Mouse (Mus musculus): Measurements from ENCODE around the gene Has3. TPM values are rescaled to one million over a fixed set of nuclear protein-coding genes. Genes with fewer than 3 reads are reported as not detected.
"Not testable (repeated sequence)": the region's sequence is repeated elsewhere in the genome, so short reads cannot be mapped to it uniquely, and the experiment has no call there.

Gene Has3
- polyA plus RNA-seq, 1 experiment from 2014 or later = 0.54 TPM

GRCm38 (mm10) chr8:106862845-106863244, 7.2 kb upstream of the Has3 start:
- no peak overlapping the region for H3K4me2 ChIP-seq (replicated peaks)
- H3K9me3 ChIP-seq = no peaks in the 10 kb centered on the region
- no peak overlapping the region for H3K27ac ChIP-seq
- no peak overlapping the region for H3K4me3 ChIP-seq
- no peaks in the 10 kb centered on the region for H3K4me1 ChIP-seq
- H3K9ac ChIP-seq = no peak overlapping the region
- 82% methylated on average over 10 of the region's 10 CpGs for WGBS
- 0 out of 2 replicates have a peak, but pooled peaks cover 4% of the 10 kb centered on the region for H3K27me3 ChIP-seq
- no peaks in the 10 kb centered on the region for H3K36me3 ChIP-seq
- ATAC-seq (ENCODE audit: insufficient number of reproducible peaks, insufficient read depth, low FRiP score, low TSS enrichment) = no peak

GRCm38 (mm10) chr8:106865354-106865753, 4.7 kb upstream of the Has3 start:
- Histone ChIP-seq H3K4me1 (peaks cover 6% of the 10 kb centered on the region; the same call in 1 of the 2 replicates), H3K36me3 (no peaks in the 10 kb centered on the region), H3K9me3 (no peaks in the 10 kb centered on the region), H3K4me3 (no peak overlapping the region), H3K27me3 (peaks cover 20% of the 10 kb centered on the region), H3K4me2 (replicated peaks) (no peak overlapping the region), H3K27ac (no peak overlapping the region), H3K9ac (no peak overlapping the region)
- ATAC-seq (ENCODE audit: insufficient number of reproducible peaks, insufficient read depth, low FRiP score, low TSS enrichment) = no peak
- WGBS = 81% methylated on average over 9 of the region's 9 CpGs

GRCm38 (mm10) chr8:106870537-106871327, 690 bp downstream of the Has3 start:
- peak overlapping the region; percentile 99 for H3K4me2 ChIP-seq (replicated peaks)
- no peak overlapping the region for H3K27ac ChIP-seq
- peaks cover 30% of the 10 kb centered on the region for H3K4me1 ChIP-seq
- peak overlapping the region; percentile 58 for H3K4me3 ChIP-seq
- no peaks in the 10 kb centered on the region for H3K9me3 ChIP-seq
- H3K9ac ChIP-seq = peak overlapping the region; percentile 61
- peaks cover 50% of the 10 kb centered on the region for H3K27me3 ChIP-seq
- WGBS = under 1% methylated on average over 62 of the region's 63 CpGs
- no peak for ATAC-seq (ENCODE audit: insufficient number of reproducible peaks, insufficient read depth, low FRiP score, low TSS enrichment)
- H3K36me3 ChIP-seq = peaks cover 12% of the 10 kb centered on the region

GRCm38 (mm10) chr8:106871328-106871926, 1.4 kb downstream of the Has3 start:
- Histone ChIP-seq H3K4me2 (replicated peaks) (peak overlapping the region; percentile 99), H3K9me3 (no peaks in the 10 kb centered on the region), H3K27me3 (peaks cover 50% of the 10 kb centered on the region), H3K27ac (0 out of 2 replicates have a peak overlapping the region, but pooled peaks have one; percentile 25), H3K9ac (peak overlapping the region; percentile 61), H3K4me3 (peak overlapping the region; percentile 58), H3K4me1 (peaks cover 30% of the 10 kb centered on the region), H3K36me3 (peaks cover 18% of the 10 kb centered on the region)
- no peak for ATAC-seq (ENCODE audit: insufficient number of reproducible peaks, insufficient read depth, low FRiP score, low TSS enrichment)
- WGBS = 2% methylated on average over 15 of the region's 15 CpGs

GRCm38 (mm10) chr8:106871931-106872371, 1.9 kb downstream of the Has3 start:
- peak; percentile 57; the same call in 1 of the 2 replicates for ATAC-seq (ENCODE audit: insufficient number of reproducible peaks, insufficient read depth, low FRiP score, low TSS enrichment)
- Histone ChIP-seq H3K4me3 (peak overlapping the region; percentile 58), H3K4me1 (peaks cover 30% of the 10 kb centered on the region), H3K36me3 (peaks cover 23% of the 10 kb centered on the region), H3K27ac (0 out of 2 replicates have a peak overlapping the region, but pooled peaks have one; percentile 25), H3K4me2 (replicated peaks) (peak overlapping the region; percentile 99), H3K9me3 (no peaks in the 10 kb centered on the region), H3K27me3 (peaks cover 50% of the 10 kb centered on the region), H3K9ac (peak overlapping the region; percentile 33)
- WGBS = under 1% methylated on average over 22 of the region's 22 CpGs

GRCm38 (mm10) chr8:106872454-106873034, 2.5 kb downstream of the Has3 start:
- 8% methylated on average over 8 of the region's 8 CpGs for WGBS
- no peaks in the 10 kb centered on the region for H3K9me3 ChIP-seq

GRCm38 (mm10) chr8:106880121-106880707, 10.2 kb downstream of the Has3 start:
- Histone ChIP-seq H3K27ac (no peak overlapping the region), H3K4me3 (no peak overlapping the region), H3K27me3 (no peaks in the 10 kb centered on the region), H3K4me1 (no peaks in the 10 kb centered on the region), H3K9ac (no peak overlapping the region), H3K9me3 (no peaks in the 10 kb centered on the region), H3K4me2 (replicated peaks) (no peak overlapping the region), H3K36me3 (peaks cover 75% of the 10 kb centered on the region)
- ATAC-seq (ENCODE audit: insufficient number of reproducible peaks, insufficient read depth, low FRiP score, low TSS enrichment) = no peak
- WGBS = 93% methylated on average over 8 of the region's 8 CpGs

More at GRCm38 (mm10) chr8:106872454-106873034, 2.5 kb downstream of the Has3 start:
- H3K4me1 ChIP-seq = peaks cover 30% of the 10 kb centered on the region
- H3K4me2 ChIP-seq (replicated peaks) = peak overlapping the region; percentile 99
- no peak for ATAC-seq (ENCODE audit: insufficient number of reproducible peaks, insufficient read depth, low FRiP score, low TSS enrichment)
- peak overlapping the region; percentile 33; the same call in 1 of the 2 replicates for H3K9ac ChIP-seq
- peaks cover 28% of the 10 kb centered on the region for H3K36me3 ChIP-seq
- H3K27ac ChIP-seq = no peak overlapping the region
- H3K4me3 ChIP-seq = peak overlapping the region; percentile 58
- H3K27me3 ChIP-seq = peaks cover 50% of the 10 kb centered on the region

GRCm38 (mm10) chr8:106884094-106884493, 14.1 kb downstream of the Has3 start:
- ATAC-seq (ENCODE audit: insufficient number of reproducible peaks, insufficient read depth, low FRiP score, low TSS enrichment); H3K4me1 ChIP-seq; H3K27ac ChIP-seq; H3K9ac ChIP-seq; H3K9me3 ChIP-seq; H3K27me3 ChIP-seq; H3K4me3 ChIP-seq; H3K4me2 ChIP-seq (replicated peaks): not testable (repeated sequence)
- H3K36me3 ChIP-seq = peaks cover 67% of the 10 kb centered on the region
- 95% methylated on average over 11 of the region's 11 CpGs for WGBS

GRCm38 (mm10) chr8:106884826-106885400, 14.9 kb downstream of the Has3 start:
- ATAC-seq (ENCODE audit: insufficient number of reproducible peaks, insufficient read depth, low FRiP score, low TSS enrichment); H3K27me3 ChIP-seq; H3K9ac ChIP-seq; H3K27ac ChIP-seq; H3K4me3 ChIP-seq; H3K4me2 ChIP-seq (replicated peaks); H3K4me1 ChIP-seq; H3K9me3 ChIP-seq: not testable (repeated sequence)
- WGBS = 94% methylated on average over 4 of the region's 4 CpGs
- H3K36me3 ChIP-seq = peaks cover 61% of the 10 kb centered on the region

GRCm38 (mm10) chr8:106887336-106888189, 17.5 kb downstream of the Has3 start:
- ATAC-seq (ENCODE audit: insufficient number of reproducible peaks, insufficient read depth, low FRiP score, low TSS enrichment) = no peak
- Histone ChIP-seq H3K27me3 (no peaks in the 10 kb centered on the region), H3K9me3 (no peaks in the 10 kb centered on the region), H3K4me1 (peaks cover 14% of the 10 kb centered on the region), H3K36me3 (peaks cover 41% of the 10 kb centered on the region), H3K4me2 (replicated peaks) (no peak overlapping the region), H3K4me3 (no peak overlapping the region), H3K27ac (no peak overlapping the region), H3K9ac (no peak overlapping the region)
- 54% methylated on average over 5 of the region's 5 CpGs for WGBS

Data from embryonic facial prominence, embryonic 12.5 days (tissue).